Mouse (Mus musculus) adrenal gland, adult 8-10 months (tissue): ENCODE measurements at regions not wholly inside any gene's neighbourhood (a gene's known extent, or its start where the extent isn't known, plus 50 kb on each side); places are given as distances from the start of the nearest gene placed in this dataset.
"Not testable (repeated sequence)": the region's sequence is repeated elsewhere in the genome, so short reads cannot be mapped to it uniquely, and the experiment has no call there.

Experiments used
- DNase-seq: peaks from one replicate; pipeline ENCODE4 v3.0.0; 2022

GRCm38 (mm10) chr11:41728839-41729238 is 271.8 kb downstream of the Gabrg2 start:
- no peak for DNase-seq

- DNase-seq, result peak; percentile 11
These were observed 284.0 kb downstream of the Gabrg2 start for GRCm38 (mm10) chr11:41716616-41717015.

GRCm38 (mm10) chr11:41690682-41691081 is 310.0 kb downstream of the Gabrg2 start:
- DNase-seq, result no peak

- no peak for DNase-seq
These were observed 317.7 kb downstream of the Gabrg2 start for GRCm38 (mm10) chr11:41682991-41683390.

GRCm38 (mm10) chr11:41652566-41652965 is 348.1 kb downstream of the Gabrg2 start:
- no peak for DNase-seq

- no peak for DNase-seq
These were observed 355.2 kb downstream of the Gabrg2 start for GRCm38 (mm10) chr11:41645502-41645891.

GRCm38 (mm10) chr11:41644725-41645501 is 355.7 kb downstream of the Gabrg2 start:
- no peak for DNase-seq

GRCm38 (mm10) chr11:41644083-41644482 is 356.6 kb downstream of the Gabrg2 start:
- no peak for DNase-seq

GRCm38 (mm10) chr11:41599006-41599405 is 401.7 kb downstream of the Gabrg2 start:
- DNase-seq, result no peak

GRCm38 (mm10) chr11:41598431-41598830 is 402.2 kb downstream of the Gabrg2 start:
- no peak for DNase-seq

- DNase-seq, result not testable (repeated sequence)
These were observed 409.2 kb downstream of the Gabrg2 start for GRCm38 (mm10) chr11:41591426-41591825.
